Mouse (Mus musculus): ENCODE data around the gene Olfr518. TPM values are rescaled to one million over a fixed set of nuclear protein-coding genes. Genes with fewer than 3 reads are reported as not detected.

Gene Olfr518
- total and polyA plus RNA-seq, 3 experiments, result not detected

- Histone ChIP-seq H3K27ac (ENCODE audit: control insufficient read depth, low read depth, low read length) (no peak overlapping the region; the same call in 1 of the 2 replicates), H3K9ac (ENCODE audit: control insufficient read depth, low read depth, low read length, poor library complexity, severe bottlenecking) (no peak overlapping the region), H3K79me2 (ENCODE audit: control insufficient read depth, insufficient read depth, low read length, poor library complexity) (no peaks in the 10 kb centered on the region), H3K4me1 (ENCODE audit: control insufficient read depth in 1 of 2, insufficient read depth in 2 of 2, low read length in 2 of 2) (peaks cover 4 to 13% of the 10 kb centered on the region in 2 experiments), H3K27me3 (ENCODE audit: control insufficient read depth in 1 of 2, insufficient read depth in 2 of 2, low read length in 2 of 2) (no peaks in the 10 kb centered on the region), H3K9me3 (replicated peaks; ENCODE audit: insufficient read depth, low read length) (no peaks in the 10 kb centered on the region), H3K4me3 (ENCODE audit: control insufficient read depth in 1 of 2, insufficient read depth in 1 of 2, low read depth in 2 of 2, low read length in 2 of 2) (no peak overlapping the region), H3K36me3 (ENCODE audit: control insufficient read depth in 1 of 2, insufficient read depth in 2 of 2, low read length in 2 of 2) (peaks cover 0 to 6% of the 10 kb centered on the region in 2 experiments; a peak in 2 of 4 replicates)
- DNase-seq (ENCODE audit: low read depth, low spot score), result peak; percentile 71
- TF ChIP-seq ZC3H11A (IDR thresholded peaks at IDR 0.05; ENCODE audit: low read depth, low read length) (no peak), GATA1 (IDR thresholded peaks at IDR 0.05; ENCODE audit: low read depth, low read length) (0 out of 2 replicates have a peak, but pooled peaks have one; percentile 20), BHLHE40 (IDR thresholded peaks at IDR 0.05; ENCODE audit: borderline replicate concordance, low read depth, low read length) (0 out of 2 replicates have a peak, but pooled peaks have one; percentile 17), EP300 (IDR thresholded peaks at IDR 0.05; ENCODE audit: low read depth in 1 of 2, low read length in 2 of 2) (peak in 1 of 2 experiments; percentile 18; a peak in 1 of 4 replicates)
Measured at GRCm38 (mm10) chr7:108927043-108927442, 42.2 kb upstream of the Olfr518 start.

GRCm38 (mm10) chr7:108903969-108904368 lies 19.2 kb upstream of the Olfr518 start:
- no peak overlapping the region for H3K4me3 ChIP-seq (ENCODE audit: control insufficient read depth in 1 of 2, insufficient read depth in 1 of 2, low read depth in 2 of 2, low read length in 2 of 2)
- TF ChIP-seq BHLHE40 (IDR thresholded peaks at IDR 0.05; ENCODE audit: borderline replicate concordance, low read depth, low read length) (no peak), KAT2A (conservative IDR thresholded peaks at IDR 0.05; ENCODE audit: low read depth, low read length) (no peak), ZC3H11A (IDR thresholded peaks at IDR 0.05; ENCODE audit: low read depth, low read length) (no peak), NELFE (IDR thresholded peaks at IDR 0.05; ENCODE audit: low read depth, low read length) (no peak), POLR2A (IDR thresholded peaks at IDR 0.05; ENCODE audit: control insufficient read depth in 1 of 2, insufficient read depth in 1 of 2, low read depth in 1 of 2, low read length in 2 of 2, poor library complexity in 1 of 2) (no peak), POLR2AphosphoS5 (IDR thresholded peaks at IDR 0.05; ENCODE audit: borderline replicate concordance, low read depth, low read length) (no peak), RCOR1 (IDR thresholded peaks at IDR 0.05; ENCODE audit: low read depth, low read length) (no peak), ELF1 (IDR thresholded peaks at IDR 0.05; ENCODE audit: low read depth, low read length) (no peak), MYB (IDR thresholded peaks at IDR 0.05; ENCODE audit: low read depth, low read length) (no peak), CHD2 (IDR thresholded peaks at IDR 0.05; ENCODE audit: low read length) (no peak), CHD1 (IDR thresholded peaks at IDR 0.05; ENCODE audit: low read depth, low read length) (no peak), RAD21 (IDR thresholded peaks at IDR 0.05; ENCODE audit: low read depth, low read length) (no peak), TAL1 (IDR thresholded peaks at IDR 0.05; ENCODE audit: low read length) (no peak), TBP (IDR thresholded peaks at IDR 0.05; ENCODE audit: low read depth, low read length) (no peak), USF2 (IDR thresholded peaks at IDR 0.05; ENCODE audit: borderline replicate concordance in 1 of 2, insufficient read depth in 1 of 2, low read depth in 1 of 2, low read length in 2 of 2) (no peak), GATA1 (IDR thresholded peaks at IDR 0.05; ENCODE audit: low read depth, low read length) (no peak), POLR2AphosphoS2 (IDR thresholded peaks at IDR 0.05; ENCODE audit: low read length) (no peak)
- no peaks in the 10 kb centered on the region for H3K36me3 ChIP-seq (ENCODE audit: control insufficient read depth in 1 of 2, insufficient read depth in 2 of 2, low read length in 2 of 2)

More at GRCm38 (mm10) chr7:108903969-108904368, 19.2 kb upstream of the Olfr518 start:
- no peak overlapping the region for H3K27ac ChIP-seq (ENCODE audit: control insufficient read depth, low read depth, low read length)
- no peaks in the 10 kb centered on the region for H3K79me2 ChIP-seq (ENCODE audit: control insufficient read depth, insufficient read depth, low read length, poor library complexity)
- no peak for DNase-seq (ENCODE audit: low read depth, low spot score)
- no peaks in the 10 kb centered on the region; a peak in 1 of 4 replicates for H3K27me3 ChIP-seq (ENCODE audit: control insufficient read depth in 1 of 2, insufficient read depth in 2 of 2, low read length in 2 of 2)
- H3K9ac ChIP-seq (ENCODE audit: control insufficient read depth, low read depth, low read length, poor library complexity, severe bottlenecking), result no peak overlapping the region
- no peaks in the 10 kb centered on the region for H3K4me1 ChIP-seq (ENCODE audit: control insufficient read depth in 1 of 2, insufficient read depth in 2 of 2, low read length in 2 of 2)
- no peaks in the 10 kb centered on the region for H3K9me3 ChIP-seq (replicated peaks; ENCODE audit: insufficient read depth, low read length)
